Mouse (Mus musculus): ENCODE measurements around the gene Amfr. TPM values are rescaled to one million over a fixed set of nuclear protein-coding genes. Genes with fewer than 3 reads are reported as not detected.
A peak's percentile ranks its signal among the peaks of the same experiment; 100 is the strongest.
"Not testable (repeated sequence)": the region's sequence is repeated elsewhere in the genome, so short reads cannot be mapped to it uniquely, and the experiment has no call there.

The Amfr gene
- total RNA-seq (2014; rRNA removed) (195 and 265 TPM in 2 replicates), polyA plus RNA-seq (2015; fragmentation: Nextera tagmentation; extraction: Ambion mirVana) (86.9 and 88.9 TPM in 2 replicates)

GRCm38 (mm10) chr8:94012013-94012951 lies at the start of gene Amfr:
TSS of gene Amfr (minus strand) at chr8:94012842.
- peak within 1 kb of the TSS; percentile 90 for H3K4me2 ChIP-seq (ENCODE audit: low read depth, low read length)
- peak within 1 kb of the TSS; percentile 98 for H3K27ac ChIP-seq
- DNase-seq (ENCODE audit: low spot score) (peak; percentile 89), ATAC-seq (peak; percentile 95)
- peak within 1 kb of the TSS; percentile 99 for H3K9ac ChIP-seq (replicated peaks; ENCODE audit: low read length)
- H3K4me1 ChIP-seq (ENCODE audit: insufficient read depth, low read length): peaks cover 12% of the 10 kb centered on the region
- H3K27me3 ChIP-seq (ENCODE audit: insufficient read depth, low read length): no peaks in the 10 kb centered on the region
- WGBS: under 1% methylated on average over 96 of the region's 130 CpGs
- peak within 1 kb of the TSS; percentile 95 for H3K4me3 ChIP-seq (ENCODE audit: low read length)
- H3K36me3 ChIP-seq (ENCODE audit: insufficient read depth, low read length): no peaks in the 10 kb centered on the region
- TF ChIP-seq CTCF (IDR thresholded peaks at IDR 0.05; ENCODE audit: low read depth): no peak
- no peaks in the 10 kb centered on the region for H3K9me3 ChIP-seq (ENCODE audit: low read length)

- 59% methylated on average over 6 of the region's 6 CpGs for WGBS
- Histone ChIP-seq H3K4me3 (ENCODE audit: low read length) (no peak overlapping the region), H3K36me3 (ENCODE audit: insufficient read depth, low read length) (peaks cover 49% of the 10 kb centered on the region), H3K27ac (no peak overlapping the region), H3K4me1 (ENCODE audit: insufficient read depth, low read length) (no peaks in the 10 kb centered on the region), H3K27me3 (ENCODE audit: insufficient read depth, low read length) (no peaks in the 10 kb centered on the region), H3K9ac (replicated peaks; ENCODE audit: low read length) (no peak overlapping the region), H3K4me2 (ENCODE audit: low read depth, low read length) (no peak overlapping the region), H3K9me3 (ENCODE audit: low read length) (no peaks in the 10 kb centered on the region)
- ATAC-seq (no peak), DNase-seq (ENCODE audit: low spot score) (peak; percentile 82)
- peak; percentile 85 for TF ChIP-seq CTCF (IDR thresholded peaks at IDR 0.05; ENCODE audit: low read depth)
Observed at GRCm38 (mm10) chr8:94057157-94057854, 44.7 kb upstream of the Amfr start.

- DNase-seq (ENCODE audit: low spot score): no peak
- Histone ChIP-seq H3K9ac (replicated peaks; ENCODE audit: low read length) (no peak overlapping the region), H3K4me1 (ENCODE audit: insufficient read depth, low read length) (no peaks in the 10 kb centered on the region), H3K9me3 (ENCODE audit: low read length) (no peaks in the 10 kb centered on the region), H3K27me3 (ENCODE audit: insufficient read depth, low read length) (no peaks in the 10 kb centered on the region), H3K4me3 (ENCODE audit: low read length) (no peak overlapping the region), H3K36me3 (ENCODE audit: insufficient read depth, low read length) (peaks cover 36% of the 10 kb centered on the region), H3K4me2 (ENCODE audit: low read depth, low read length) (no peak overlapping the region), H3K27ac (no peak overlapping the region)
- TF ChIP-seq CTCF (IDR thresholded peaks at IDR 0.05; ENCODE audit: low read depth): no peak
- no peak for ATAC-seq
- 89% methylated on average over 12 of the region's 12 CpGs for WGBS
Observed at GRCm38 (mm10) chr8:94052696-94053095, 40.1 kb upstream of the Amfr start.

DNA sequence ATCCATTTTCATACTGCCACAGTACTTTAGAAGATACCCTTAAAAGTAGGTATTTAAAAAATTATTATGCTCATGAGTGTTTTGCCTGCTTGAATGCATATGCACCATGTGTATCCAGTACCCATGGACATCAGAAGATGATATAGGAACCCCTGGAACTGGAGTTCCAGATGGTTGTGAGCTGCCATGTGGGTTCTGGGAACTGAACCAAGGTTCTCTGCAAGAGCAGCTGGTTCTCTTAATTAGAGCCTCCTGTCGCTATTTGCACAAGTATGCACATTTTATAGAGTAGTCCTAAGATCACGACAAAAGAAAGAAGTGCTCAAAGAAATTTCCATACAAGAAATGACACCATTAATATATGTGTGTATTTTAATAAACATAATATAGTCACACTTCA lies 35.2 kb upstream of the Amfr start:
- no peaks in the 10 kb centered on the region for H3K4me1 ChIP-seq (ENCODE audit: insufficient read depth, low read length)
- ATAC-seq (no peak), DNase-seq (ENCODE audit: low spot score) (peak; percentile 27)
- no peak overlapping the region for H3K4me3 ChIP-seq (ENCODE audit: low read length)
- H3K27ac ChIP-seq: no peak overlapping the region
- H3K9ac ChIP-seq (replicated peaks; ENCODE audit: low read length): no peak overlapping the region
- H3K9me3 ChIP-seq (ENCODE audit: low read length): no peaks in the 10 kb centered on the region
- TF ChIP-seq CTCF (IDR thresholded peaks at IDR 0.05; ENCODE audit: low read depth): no peak
- peaks cover 9% of the 10 kb centered on the region; the same call in 1 of the 2 replicates for H3K36me3 ChIP-seq (ENCODE audit: insufficient read depth, low read length)
- 59% methylated on average over 2 of the region's 2 CpGs for WGBS
- H3K4me2 ChIP-seq (ENCODE audit: low read depth, low read length): no peak overlapping the region
- no peaks in the 10 kb centered on the region for H3K27me3 ChIP-seq (ENCODE audit: insufficient read depth, low read length)

DNA sequence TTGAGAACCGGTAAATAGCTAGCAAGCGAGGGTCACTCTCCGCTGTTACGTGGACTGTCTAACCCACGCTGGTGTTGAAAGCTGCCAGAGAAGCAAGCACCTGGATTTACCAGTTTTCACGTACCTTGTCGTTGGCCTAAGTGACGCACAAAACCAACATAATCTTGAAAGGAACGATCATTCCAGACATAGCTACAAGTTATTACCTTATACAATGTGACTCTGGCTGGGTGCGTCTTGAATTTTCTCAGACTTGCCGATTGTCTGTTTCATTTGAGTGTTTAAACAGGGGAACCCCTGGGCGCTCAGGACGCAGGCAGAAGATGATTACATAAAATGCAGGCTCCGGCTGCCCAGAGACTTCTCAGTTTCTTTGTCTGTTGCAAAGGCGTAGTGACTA lies 25.2 kb upstream of the Amfr start:
- peak overlapping the region; percentile 66; the same call in 1 of the 2 replicates for H3K27ac ChIP-seq
- no peaks in the 10 kb centered on the region for H3K9me3 ChIP-seq (ENCODE audit: low read length)
- DNase-seq (ENCODE audit: low spot score) (peak; percentile 25), ATAC-seq (no peak)
- peaks cover 7% of the 10 kb centered on the region for H3K4me1 ChIP-seq (ENCODE audit: insufficient read depth, low read length)
- H3K9ac ChIP-seq (replicated peaks; ENCODE audit: low read length): peak overlapping the region; percentile 64
- H3K4me3 ChIP-seq (ENCODE audit: low read length): peak overlapping the region; percentile 78
- no peaks in the 10 kb centered on the region for H3K27me3 ChIP-seq (ENCODE audit: insufficient read depth, low read length)
- WGBS: 5% methylated on average over 15 of the region's 15 CpGs
- H3K4me2 ChIP-seq (ENCODE audit: low read depth, low read length): peak overlapping the region; percentile 78
- no peak for TF ChIP-seq CTCF (IDR thresholded peaks at IDR 0.05; ENCODE audit: low read depth)
- no peaks in the 10 kb centered on the region; the same call in 1 of the 2 replicates for H3K36me3 ChIP-seq (ENCODE audit: insufficient read depth, low read length)

DNA sequence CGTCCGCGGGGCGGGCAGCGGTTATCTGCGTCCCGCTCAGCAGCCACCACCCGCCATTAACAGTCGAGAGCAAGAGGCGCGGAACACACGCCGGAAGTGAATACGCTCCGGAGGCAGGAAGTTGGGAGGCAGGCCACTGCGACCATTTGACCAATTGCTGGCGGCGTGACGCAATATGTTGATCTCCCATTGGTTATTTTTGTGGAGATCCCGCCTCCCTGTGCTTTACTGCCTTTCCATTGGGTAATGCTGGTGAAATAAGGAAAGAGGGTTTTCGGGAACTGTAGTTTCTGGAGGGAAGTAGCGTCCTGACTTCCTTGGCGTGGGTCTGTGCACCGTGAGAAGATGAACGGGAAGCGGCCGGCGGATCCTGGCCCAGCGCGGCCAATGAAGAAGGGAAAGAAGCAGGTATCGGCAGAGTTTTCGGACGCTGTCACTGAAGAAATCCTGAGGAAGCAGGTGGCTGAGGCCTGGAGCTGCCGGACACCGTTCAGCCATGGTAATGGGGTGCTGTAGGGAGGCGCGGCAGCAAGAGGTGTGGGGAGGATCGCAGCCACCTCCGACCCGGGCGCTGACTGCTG lies 24.4 kb upstream of the Amfr start, which contains the start of the genes Nudt21 and Ogfod1:
Gene Nudt21, minus strand, starts transcription at position 88 of the 581 bp plus-strand sequence.
Gene Ogfod1, plus strand, starts transcription at position 255 of the 581 bp plus-strand sequence.
- no peaks in the 10 kb centered on the region; the same call in 1 of the 2 replicates for H3K36me3 ChIP-seq (ENCODE audit: insufficient read depth, low read length)
- H3K27ac ChIP-seq: peak within 1 kb of the TSS; percentile 83
- H3K9ac ChIP-seq (replicated peaks; ENCODE audit: low read length): peak within 1 kb of the TSS; percentile 64
- ATAC-seq (peak; percentile 100), DNase-seq (ENCODE audit: low spot score) (peak; percentile 99)
- H3K4me1 ChIP-seq (ENCODE audit: insufficient read depth, low read length): peaks cover 7% of the 10 kb centered on the region
- no peaks in the 10 kb centered on the region for H3K9me3 ChIP-seq (ENCODE audit: low read length)
- no peaks in the 10 kb centered on the region for H3K27me3 ChIP-seq (ENCODE audit: insufficient read depth, low read length)
- H3K4me2 ChIP-seq (ENCODE audit: low read depth, low read length): peak within 1 kb of the TSS; percentile 82
- under 1% methylated on average over 38 of the region's 41 CpGs for WGBS
- peak within 1 kb of the TSS; percentile 78 for H3K4me3 ChIP-seq (ENCODE audit: low read length)
- TF ChIP-seq CTCF (IDR thresholded peaks at IDR 0.05; ENCODE audit: low read depth): no peak

- Histone ChIP-seq H3K4me3 (ENCODE audit: low read length) (peak overlapping the region; percentile 78), H3K27ac (peak overlapping the region; percentile 83), H3K4me2 (ENCODE audit: low read depth, low read length) (peak overlapping the region; percentile 82), H3K9ac (replicated peaks; ENCODE audit: low read length) (peak overlapping the region; percentile 63)
- peak; percentile 83 for DNase-seq (ENCODE audit: low spot score)
- H3K36me3 ChIP-seq (ENCODE audit: insufficient read depth, low read length); H3K27me3 ChIP-seq (ENCODE audit: insufficient read depth, low read length); H3K9me3 ChIP-seq (ENCODE audit: low read length); H3K4me1 ChIP-seq (ENCODE audit: insufficient read depth, low read length): not testable (repeated sequence)
- under 1% methylated on average over 21 of the region's 32 CpGs for WGBS
- ATAC-seq: peak; percentile 88
Observed at GRCm38 (mm10) chr8:94036541-94036940, 23.9 kb upstream of the Amfr start.

Measured in hindbrain, postnatal 0 days (tissue).